Mouse (Mus musculus) left cerebral cortex, postnatal 36 days (tissue): Measurements from ENCODE around the gene Tmem140. TPM values are rescaled to one million over a fixed set of nuclear protein-coding genes. Genes with fewer than 3 reads are reported as not detected.

ENCODE experiments used
- DNase-seq, 2 experiments: peaks; one replicate each; pipeline ENCODE4 v3.0.0; 2021 to 2022; ENCODE audit warnings: low spot score in 2 of 2, mixed read lengths in 1 of 2
- intact Hi-C: fragments of 180-260 bp; cut with DNase I; formaldehyde crosslinking; loops from one replicate; pipeline ENCODE4 v1.15.1; 2025
- total RNA-seq, 2 experiments: library from RNA; stranded (reverse); gene quantifications; 2 replicates each; pipeline ENCODE4 v1.2.3; 2021

The Tmem140 gene
- total RNA-seq, 2 experiments from 2014 or later, result 3.1 to 3.5 TPM

DNA sequence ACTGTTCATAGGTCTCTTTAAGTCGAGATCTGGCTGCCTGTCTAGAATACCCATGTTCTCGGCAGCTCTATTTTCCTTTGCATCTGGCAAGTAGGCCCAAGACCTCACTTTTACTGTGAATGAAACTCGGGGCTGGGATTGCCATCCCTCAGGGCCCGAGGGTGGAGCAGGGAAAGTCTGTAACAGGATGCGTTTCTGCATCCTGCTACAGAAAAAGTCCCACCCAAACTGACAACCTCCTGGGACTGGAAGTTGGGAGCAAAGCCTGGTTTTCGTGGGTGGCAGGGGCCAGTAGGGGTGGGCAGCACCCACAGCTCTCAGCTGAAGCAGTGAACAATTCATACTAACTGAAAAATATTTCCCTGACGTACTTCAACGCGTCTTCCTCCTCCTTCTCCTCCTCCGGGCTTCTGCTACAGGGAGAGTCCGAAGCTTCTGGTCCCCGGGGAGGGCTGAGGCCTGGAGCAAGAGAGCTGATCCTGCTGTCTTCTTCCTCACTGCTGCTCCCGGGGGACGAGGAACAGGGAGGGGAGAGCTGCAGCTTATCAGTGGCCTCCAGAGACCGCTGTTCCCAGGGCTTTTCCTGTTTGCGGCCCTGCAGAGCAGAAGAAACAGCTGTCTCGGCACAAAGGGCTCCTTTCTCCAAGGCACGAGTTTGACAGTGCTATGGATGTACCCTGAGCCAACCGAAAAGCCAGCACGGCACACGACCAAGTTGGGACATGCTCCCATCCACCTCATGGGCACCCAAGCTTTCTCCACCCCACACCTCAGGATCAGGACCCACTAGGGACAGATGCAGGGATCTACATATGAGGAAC, 11.4 kb downstream of the Tmem140 start:
- DNase-seq, result no peak
- intact Hi-C loops, result loop anchor here (10.0 kb wide), 1 partner anchor 360 kb away; no protein-coding TSS in a partner anchor

DNA sequence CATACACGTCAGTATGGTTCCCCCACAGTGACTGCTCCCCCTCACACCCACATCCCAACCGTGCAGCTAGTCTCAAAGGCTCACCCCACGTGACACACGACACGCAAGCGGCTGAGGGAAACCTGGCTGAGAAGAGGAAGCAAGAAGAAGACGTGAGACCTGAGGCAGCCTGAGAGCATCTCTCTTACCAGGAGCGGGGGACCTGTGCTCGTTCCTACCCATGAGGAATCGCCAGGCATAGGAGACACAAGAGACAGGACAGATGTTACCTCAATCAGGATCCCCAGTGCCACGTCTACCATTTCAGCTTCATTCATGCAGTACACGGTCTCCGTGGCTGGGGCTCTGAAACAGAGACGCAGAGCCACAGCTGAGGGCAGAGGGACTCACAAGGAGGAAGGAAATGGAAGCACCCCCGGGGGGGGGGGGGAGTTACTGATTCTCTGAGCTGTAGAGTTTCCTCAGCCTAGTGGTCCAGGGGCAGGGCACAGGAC, 12.4 kb downstream of the Tmem140 start:
- intact Hi-C loops, result loop anchor here (5.0 to 10.0 kb wide), 2 partner anchors 37 to 361 kb away; partner anchors contain the start of gene Wdr91
- peak; percentile 40 to 51 for DNase-seq

DNA sequence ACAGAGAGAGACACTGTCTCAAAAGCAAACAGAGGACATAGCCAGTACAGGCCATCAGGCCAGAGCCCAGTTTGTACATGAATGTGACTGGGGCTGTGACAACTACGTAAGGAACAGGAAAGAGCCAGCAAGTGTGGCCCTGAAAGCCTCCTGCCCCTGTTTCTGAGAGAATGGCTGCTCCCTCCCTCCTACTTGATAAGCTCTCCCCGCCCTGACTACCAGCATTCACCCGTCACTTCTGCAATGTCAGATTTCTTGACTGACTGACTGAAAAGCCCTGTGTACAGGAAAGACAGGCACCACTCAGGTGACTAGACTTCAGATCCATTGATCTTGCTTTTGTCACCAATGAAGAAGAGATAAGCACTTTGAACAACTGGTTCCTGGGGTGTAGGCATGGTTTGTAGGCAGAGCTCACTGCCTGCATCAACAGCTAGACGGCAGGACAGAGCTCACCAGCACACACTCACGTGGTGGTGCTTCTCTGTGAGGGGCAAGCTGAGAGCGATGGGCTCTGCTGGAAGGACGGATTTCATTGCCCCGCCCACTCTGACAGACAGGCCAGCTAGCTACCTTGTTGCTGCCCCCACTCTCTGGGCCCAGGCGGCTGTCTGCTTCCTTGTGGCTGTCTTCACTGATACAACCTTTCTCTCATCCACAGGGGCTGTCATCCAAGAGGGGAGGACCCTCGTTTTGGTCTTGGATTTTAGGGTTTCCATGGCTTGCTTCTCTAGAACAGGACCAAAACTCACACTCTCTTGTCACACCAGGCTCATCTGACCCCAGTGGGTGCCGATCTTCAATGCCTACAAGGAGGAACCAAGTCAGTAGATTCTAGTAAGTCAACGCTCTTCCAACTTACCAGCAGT, 13.3 kb downstream of the Tmem140 start:
- intact Hi-C loops, result loop anchor here (5.0 to 10.0 kb wide), 2 partner anchors 36 to 361 kb away; partner anchors contain the start of gene Wdr91
- DNase-seq, result no peak

DNA sequence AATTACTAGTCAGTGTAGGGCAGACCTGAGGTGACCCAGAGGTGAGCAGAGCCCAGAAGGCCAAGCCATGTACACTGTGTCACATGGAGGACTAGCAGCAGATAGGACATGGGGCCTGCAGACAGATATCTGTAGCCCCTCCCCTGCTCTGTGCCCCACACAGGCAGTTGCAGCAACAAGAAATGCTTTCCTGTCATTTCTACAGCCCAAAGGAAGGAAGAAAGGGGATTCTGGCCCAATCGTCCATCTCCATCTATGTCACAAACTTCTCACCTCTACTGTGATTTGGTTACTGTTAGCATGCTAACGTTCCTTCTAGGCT, 13.8 kb downstream of the Tmem140 start:
- DNase-seq, result no peak
- intact Hi-C loops, result loop anchor here (5.0 to 10.0 kb wide), 2 partner anchors 36 to 362 kb away; partner anchors contain the start of gene Wdr91

DNA sequence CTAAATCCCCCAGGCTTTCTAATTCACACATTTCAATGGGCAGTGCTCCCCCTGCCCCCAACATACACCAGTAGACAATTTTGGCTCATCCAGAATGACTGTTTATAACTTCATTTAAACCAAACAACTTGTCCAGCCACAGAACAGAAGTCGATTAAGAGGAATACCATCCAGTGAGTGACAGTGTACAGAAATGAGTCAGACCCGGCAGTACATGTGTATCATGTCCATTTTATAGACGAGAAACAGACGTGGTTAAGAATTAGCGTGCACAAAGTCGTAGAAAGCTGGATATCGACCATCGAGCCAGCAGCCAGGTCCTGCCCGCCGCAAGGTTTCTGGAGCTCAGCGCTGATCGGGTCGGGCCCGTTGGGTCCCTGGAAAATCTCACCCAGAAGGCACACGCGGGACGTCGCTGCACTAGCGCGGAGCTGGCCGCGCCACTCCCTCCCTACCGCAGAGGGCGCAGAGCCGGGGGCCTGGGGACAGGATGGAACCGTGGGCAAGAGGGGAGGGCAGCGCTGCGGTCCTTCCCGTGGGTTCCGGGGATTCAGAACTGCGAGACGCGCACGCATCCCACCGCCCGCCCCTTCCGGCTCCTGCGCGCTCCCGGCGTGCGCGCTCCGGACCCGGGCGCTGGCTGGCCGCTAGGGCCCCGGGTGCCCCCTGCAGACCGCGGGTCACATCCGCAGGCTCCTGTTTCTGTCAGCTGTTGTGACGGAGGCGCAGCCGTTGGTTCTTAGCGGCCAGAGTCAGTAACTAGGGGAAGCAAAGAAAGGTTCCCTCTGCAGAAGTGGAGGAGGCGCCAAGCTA, 14.8 kb downstream of the Tmem140 start, which contains the start of gene Cyren:
Cyren (minus strand) TSS at position 552 of the 813 bp plus-strand sequence.
- peak; percentile 89 to 91 for DNase-seq
- intact Hi-C loops, result loop anchor here (2.0 to 10.0 kb wide), 3 partner anchors 35 to 363 kb away; partner anchors contain the start of genes Agbl3 and Wdr91

DNA sequence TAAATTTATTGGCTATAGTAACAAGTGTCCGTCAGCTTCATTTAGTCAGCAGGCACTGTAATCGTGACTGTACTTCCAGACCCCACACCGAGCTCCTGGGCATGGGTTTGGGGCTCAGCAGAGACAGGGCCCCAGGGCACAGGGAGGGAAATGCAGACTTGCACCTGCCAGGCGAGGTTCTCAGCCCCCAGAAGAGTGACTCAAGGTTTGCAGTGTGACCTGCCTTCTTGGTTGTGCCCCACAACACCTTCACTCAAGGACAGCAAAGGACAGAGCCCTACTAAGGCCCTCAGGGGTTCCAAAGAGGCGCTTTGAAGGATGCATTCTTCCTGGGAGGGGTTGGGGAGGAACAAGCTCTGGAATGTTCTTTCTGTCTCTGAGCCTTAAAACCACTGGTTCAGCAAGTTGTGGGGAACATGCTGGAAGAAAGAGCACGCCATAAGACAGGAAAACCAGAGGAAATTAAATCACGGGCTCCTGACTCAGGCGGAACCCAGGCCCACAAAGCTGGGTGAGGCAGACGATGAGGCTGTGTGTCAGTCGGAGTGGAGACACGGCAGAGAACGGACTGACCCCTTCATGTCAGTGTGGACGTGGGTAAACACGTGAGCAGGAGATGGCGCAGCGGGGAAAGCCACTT, 16.3 kb downstream of the Tmem140 start:
- no peak for DNase-seq
- intact Hi-C loops, result loop anchor here (2.0 to 10.0 kb wide), 3 partner anchors 33 to 364 kb away; partner anchors contain the start of genes Agbl3 and Wdr91

DNA sequence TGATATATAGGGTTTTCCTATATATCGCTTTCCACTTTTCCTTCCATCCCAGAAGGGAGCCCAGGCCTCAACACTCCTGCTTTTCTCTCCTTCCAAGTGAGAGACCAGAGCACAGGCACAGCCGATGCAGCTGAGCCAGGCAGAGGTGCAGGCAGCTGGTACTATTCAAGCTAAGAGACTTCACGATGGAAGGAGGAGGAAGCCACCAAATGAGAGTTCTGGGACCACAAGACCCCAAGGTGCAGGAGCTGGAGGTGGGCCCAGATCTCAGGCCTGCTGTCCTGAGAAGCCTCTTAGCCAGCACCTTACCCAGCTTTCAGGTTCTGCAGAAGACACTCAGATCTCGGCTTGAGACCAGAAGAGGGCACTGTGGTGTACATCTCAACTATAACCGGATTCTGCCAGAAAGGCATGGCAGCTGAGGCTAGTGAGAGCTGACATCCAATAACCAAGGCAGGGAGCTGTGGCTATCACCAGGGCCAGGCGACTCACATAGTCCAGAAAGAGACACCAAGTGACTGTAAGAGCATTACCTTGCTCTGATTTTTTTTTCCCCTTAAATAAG, 17.0 kb downstream of the Tmem140 start:
- intact Hi-C loops, result loop anchor here (2.0 to 10.0 kb wide), 3 partner anchors 32 to 365 kb away; partner anchors contain the start of genes Agbl3 and Wdr91
- DNase-seq, result peak; percentile 46 to 53

DNA sequence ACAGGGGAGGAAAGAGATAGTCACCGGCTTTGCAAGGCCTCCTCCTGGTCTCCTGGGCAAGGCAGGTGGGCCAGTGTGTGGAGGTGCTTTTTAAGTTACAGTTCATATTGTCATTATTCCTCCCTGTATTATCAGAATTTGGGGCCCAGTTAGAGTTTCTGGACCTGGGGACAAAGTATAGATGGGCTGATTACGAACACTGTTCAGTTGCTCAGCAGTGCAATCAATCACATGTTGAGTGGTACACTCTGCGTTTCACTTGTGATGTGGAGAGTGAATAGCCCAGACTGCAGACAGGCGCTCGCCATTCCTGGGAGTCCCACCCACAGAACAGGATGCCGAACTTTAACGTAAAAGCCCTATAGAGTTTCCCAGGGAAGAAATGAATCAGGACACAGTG, 21.8 kb downstream of the Tmem140 start:
- no peak for DNase-seq
- intact Hi-C loops, result no loop called here

DNA sequence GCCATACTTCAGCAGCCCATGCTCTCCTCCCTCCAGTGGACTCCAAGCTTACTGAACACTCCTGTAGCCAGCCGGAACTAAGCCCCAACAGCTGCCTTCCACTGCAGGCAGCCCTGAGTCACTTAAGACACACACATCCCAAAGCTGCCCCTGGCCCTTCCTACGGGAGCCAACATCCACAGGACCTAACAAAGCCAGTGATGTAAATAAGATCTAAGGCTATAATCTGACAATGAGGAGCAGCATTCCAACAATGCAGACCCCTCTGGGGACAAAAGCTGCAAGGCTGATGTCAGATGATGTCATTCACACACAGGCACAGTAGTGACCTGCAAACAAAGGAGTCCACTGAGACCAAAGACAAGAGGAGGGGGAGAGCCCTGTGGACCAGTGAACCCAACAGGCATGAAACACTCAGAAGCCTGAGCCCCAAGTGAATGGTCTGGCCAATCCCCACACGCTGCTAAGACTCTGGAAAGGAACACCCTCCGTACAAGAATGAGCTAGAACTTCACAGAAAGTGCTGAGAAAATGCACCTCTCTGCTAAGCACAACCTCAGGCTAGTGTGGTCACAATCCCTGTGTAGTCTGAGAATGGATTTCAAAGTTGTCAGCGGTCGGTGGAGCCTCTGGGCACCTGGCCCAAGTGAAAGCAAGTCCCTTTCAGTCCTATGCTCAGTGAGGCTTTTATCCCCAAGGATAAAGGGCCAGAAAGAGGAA, 24.3 kb downstream of the Tmem140 start:
- DNase-seq, result no peak
- intact Hi-C loops, result no loop called here

DNA sequence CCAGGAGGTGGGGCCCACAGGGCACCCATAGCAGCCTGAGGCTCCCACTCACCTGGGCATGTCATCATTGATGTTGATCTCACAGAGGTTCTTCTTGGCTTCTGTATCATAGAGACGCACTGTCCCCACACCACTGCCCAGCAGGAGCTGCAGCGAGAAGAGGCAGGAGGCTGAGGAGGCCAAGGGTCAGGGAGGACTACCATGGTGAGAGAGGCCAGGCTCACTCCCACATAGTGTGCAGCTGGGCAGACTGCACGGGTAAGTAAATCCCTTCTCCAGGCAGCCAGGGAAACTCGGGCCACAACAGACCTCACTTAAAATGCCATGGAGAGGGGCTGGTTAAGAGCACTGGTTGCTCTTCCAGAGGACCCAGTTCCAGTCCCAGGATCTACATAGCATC, 26.2 kb downstream of the Tmem140 start:
- no peak for DNase-seq
- intact Hi-C loops, result no loop called here

DNA sequence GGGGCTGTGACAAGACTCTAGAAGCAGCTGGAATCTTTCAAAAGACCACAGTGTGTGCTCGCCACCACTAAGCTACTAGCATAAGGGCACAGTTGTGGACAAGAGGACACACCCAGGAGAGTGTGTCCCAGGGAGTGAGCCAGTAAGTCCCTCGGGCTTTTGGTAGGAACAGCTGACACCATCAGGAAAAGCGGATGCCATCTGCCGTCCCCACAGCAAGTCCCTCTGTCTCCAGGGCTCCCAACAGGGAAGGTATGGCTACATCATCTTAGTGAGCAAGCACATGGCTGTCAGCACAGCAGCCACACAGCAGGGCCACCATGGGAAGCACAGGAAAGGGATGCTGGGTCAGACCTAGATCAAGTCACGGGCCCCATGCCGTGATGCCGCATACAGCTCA, 32.6 kb downstream of the Tmem140 start:
- no peak for DNase-seq
- intact Hi-C loops, result no loop called here

DNA sequence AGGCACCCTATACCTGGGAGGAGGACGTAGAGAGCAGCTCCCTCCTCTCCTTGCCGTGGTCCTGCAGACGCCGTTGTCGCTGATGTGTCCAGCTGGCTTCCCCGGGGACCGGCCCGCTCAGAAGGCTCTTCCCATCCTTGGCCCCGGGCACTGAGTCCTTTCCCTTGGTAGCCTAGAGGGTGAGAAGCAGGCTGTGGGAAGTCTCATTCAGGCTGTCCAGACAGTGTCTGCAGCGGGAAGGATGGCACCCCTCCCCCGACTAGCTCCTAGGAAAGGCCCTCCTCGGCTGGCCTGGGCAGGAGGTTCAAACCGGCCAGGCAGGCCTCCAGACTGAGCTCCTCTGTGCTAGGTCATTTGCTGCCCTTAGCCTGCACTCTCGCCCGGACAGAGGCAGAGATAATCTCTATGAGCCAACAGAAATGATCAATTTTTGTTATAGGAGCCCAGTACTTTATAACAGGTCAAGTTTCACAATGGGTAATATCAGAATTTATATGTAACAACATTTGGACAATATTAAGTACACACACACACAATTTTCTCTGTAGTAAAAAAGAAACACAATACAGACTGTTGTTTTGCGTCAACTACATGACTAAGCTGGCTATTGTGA, 33.3 kb downstream of the Tmem140 start:
- intact Hi-C loops, result no loop called here
- DNase-seq, result no peak

DNA sequence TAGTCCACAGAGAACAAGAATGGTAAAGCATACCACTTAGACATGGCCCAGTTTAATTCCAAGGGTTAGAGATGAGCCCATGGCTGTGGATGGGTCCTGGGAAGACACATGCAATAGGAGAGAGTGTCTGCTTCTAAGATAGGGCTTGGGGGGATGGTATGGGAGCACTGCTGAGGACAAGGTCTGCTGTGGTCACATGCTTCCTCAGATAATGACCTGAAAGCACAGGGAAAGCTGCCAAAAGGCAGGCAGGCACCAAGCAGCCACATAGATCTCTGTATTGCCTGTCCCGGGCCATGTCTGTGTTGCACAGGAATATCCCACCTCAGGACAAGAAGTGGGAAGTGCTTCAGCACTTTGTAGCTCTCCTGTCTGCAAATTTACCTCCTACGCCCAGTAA, 36.2 kb downstream of the Tmem140 start:
- intact Hi-C loops, result no loop called here

DNA sequence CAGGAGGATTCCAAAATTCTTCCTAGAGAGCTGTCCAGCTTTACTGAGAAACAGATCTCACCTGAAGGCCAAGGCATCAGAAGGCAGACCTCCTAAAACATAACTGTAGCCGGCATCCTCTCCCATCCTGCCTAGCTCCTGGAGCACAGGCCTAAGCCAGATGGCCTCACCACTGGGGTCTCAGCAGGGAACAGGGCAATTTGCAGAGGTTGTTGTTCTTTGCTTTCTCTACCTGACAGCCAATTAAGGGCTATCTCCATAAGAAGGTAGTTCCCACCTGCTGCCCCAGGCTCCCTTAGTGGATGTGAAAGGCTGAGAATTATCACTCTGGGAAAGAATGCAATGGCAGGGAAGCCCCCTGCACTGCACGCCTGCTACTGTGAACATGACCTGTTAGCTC, 38.0 kb downstream of the Tmem140 start:
- DNase-seq, result no peak
- intact Hi-C loops, result no loop called here

More for the DNA sequence above, 36.2 kb downstream of the Tmem140 start:
- DNase-seq, result no peak

DNA sequence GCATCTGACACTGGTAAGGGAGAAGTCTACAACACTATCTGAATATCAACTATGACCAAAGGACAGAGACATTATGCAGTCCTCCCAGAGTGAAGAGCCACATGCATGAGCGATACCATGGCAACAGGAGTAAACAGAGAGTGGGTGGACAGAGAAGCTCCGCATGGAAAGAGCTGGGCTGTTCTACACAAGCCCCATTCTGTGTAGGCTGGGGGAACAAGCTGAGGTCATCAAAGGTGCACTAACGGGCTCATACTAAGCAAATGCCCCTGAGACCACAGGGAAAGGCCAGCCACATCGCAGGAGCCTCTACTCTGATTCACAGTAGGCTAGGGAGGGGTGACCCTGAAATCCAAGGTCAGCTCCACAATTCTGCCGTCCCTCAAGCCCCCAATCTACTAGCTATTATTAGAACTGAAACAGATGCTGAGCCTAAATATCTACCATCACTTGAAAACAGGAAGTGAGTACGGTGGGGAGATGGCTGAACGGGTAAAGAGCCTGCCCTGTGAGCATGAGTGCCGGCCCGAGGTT, 39.0 kb downstream of the Tmem140 start:
- DNase-seq, result no peak
- intact Hi-C loops, result no loop called here

DNA sequence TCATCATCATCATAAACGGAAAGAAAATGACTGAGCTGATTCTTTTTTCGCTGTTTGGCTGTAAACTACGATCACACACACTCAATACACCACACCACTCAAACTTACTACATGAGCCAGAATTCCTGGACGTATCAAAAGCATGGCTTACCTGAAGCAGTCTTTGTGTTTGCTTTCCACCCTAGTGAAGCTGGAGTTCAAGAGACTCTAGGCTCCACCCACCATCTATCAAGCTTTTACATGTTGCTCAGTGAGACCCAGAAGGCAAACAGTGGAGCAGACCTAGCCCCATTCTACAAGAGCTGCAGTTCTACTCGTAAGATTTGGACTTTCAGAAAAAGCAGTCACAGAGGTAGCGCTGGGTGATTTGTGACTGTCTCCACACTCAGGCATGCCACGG, 39.6 kb downstream of the Tmem140 start:
- intact Hi-C loops, result no loop called here
- DNase-seq, result no peak

DNA sequence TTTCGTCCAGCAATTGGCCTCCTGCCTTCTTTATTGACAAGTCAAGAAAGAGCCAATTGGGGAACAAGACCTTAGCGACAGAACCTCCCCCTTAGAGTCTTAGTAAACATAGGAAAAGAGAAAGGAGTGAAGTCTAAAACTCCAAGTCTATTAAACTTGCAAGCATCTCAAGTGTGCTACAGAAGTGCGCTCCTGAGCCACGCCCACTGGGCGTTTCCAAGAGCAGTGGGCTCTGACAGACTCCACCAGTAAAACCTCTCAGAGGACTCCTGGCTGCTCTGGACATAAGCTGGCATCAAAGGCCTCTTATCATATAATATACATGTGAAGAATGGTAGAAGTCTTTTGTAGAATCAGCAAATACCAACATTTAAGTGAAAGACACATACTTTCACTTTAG, 40.5 kb downstream of the Tmem140 start:
- no peak for DNase-seq
- intact Hi-C loops, result no loop called here
